Mouse (Mus musculus): ENCODE measurements at regions not wholly inside any gene's neighbourhood (a gene's known extent, or its start where the extent isn't known, plus 50 kb on each side); places are given as distances from the start of the nearest gene placed in this dataset.

- H3K4me1 ChIP-seq (ENCODE audit: control insufficient read depth in 1 of 2, insufficient read depth in 2 of 2): no peaks in the 10 kb centered on the region
- dilution Hi-C loops (cut with MboI; ENCODE audit: extremely low pct_ligation_motif_present, extremely low pct_unique_long_range_greater_than_20kb, low sequenced_read_pairs) (no loop called here), in situ Hi-C loops (cut with MboI; ENCODE audit: low pct_ligation_motif_present, low pct_unique_long_range_greater_than_20kb, low sequenced_read_pairs) (loop anchor here (25.0 kb wide), 1 partner anchor 342 kb away; no protein-coding TSS in a partner anchor)
- no peaks in the 10 kb centered on the region for H3K36me3 ChIP-seq (replicated peaks in 1 of 2; ENCODE audit: control insufficient read depth in 1 of 2, insufficient read depth in 1 of 2, low read length in 1 of 2)
- peak overlapping the region; percentile 76 for H3K4me2 ChIP-seq (ENCODE audit: insufficient read depth, low read depth, poor library complexity, severe bottlenecking)
- H3K27me3 ChIP-seq (replicated peaks): no peaks in the 10 kb centered on the region
- H3K9ac ChIP-seq (ENCODE audit: insufficient read depth, low read depth): no peak overlapping the region
- H3K9me3 ChIP-seq (replicated peaks; ENCODE audit: low read length): no peaks in the 10 kb centered on the region
- no peak overlapping the region for H3K27ac ChIP-seq (ENCODE audit: insufficient read depth, low read depth)
- peak overlapping the region in 1 of 3 experiments; percentile 21 for H3K4me3 ChIP-seq (replicated peaks in 1 of 3; ENCODE audit: low read depth in 2 of 3, low read length in 2 of 3, poor library complexity in 1 of 3)
- DNase-seq (ENCODE audit: extremely low read depth): no peak
- no peaks in the 10 kb centered on the region for H3K79me2 ChIP-seq (replicated peaks; ENCODE audit: control insufficient read depth, extremely low read depth, insufficient read depth, poor library complexity, severe bottlenecking)
- TF ChIP-seq ETS1 (conservative IDR thresholded peaks at IDR 0.05; ENCODE audit: low read depth, low read length) (no peak), E2F4 (IDR thresholded peaks at IDR 0.05; ENCODE audit: insufficient replicate concordance, low read depth, low read length) (no peak), JUND (conservative IDR thresholded peaks at IDR 0.05; ENCODE audit: low read depth, low read length) (no peak)
Measured at GRCm38 (mm10) chr5:77804113-77804512, 396.3 kb upstream of the Igfbp7 start.

DNA sequence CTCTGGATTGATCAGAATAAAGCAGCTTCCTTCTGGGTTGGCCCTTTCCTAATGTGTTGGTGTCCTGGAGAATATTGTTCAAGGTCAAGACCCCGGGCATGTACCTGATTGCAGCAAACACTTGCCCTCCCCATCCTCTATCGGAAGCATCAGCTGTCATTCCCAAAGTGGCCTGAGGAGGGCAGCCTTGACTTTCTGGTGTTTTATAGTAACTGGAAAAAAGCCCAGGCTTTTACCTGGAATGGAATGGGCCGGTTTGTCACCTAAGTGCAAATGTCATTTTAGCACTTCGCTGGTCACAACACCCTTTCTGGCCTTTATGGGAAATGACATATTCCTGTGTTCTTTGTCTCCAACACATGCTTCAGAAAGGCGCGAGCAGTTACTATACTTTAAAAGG lies 395.7 kb upstream of the Igfbp7 start:
- dilution Hi-C loops (cut with MboI; ENCODE audit: extremely low pct_ligation_motif_present, extremely low pct_unique_long_range_greater_than_20kb, low sequenced_read_pairs) (no loop called here), in situ Hi-C loops (cut with MboI; ENCODE audit: low pct_ligation_motif_present, low pct_unique_long_range_greater_than_20kb, low sequenced_read_pairs) (loop anchor here (25.0 kb wide), 1 partner anchor 341 kb away; no protein-coding TSS in a partner anchor)
- Histone ChIP-seq H3K4me3 (replicated peaks in 1 of 3; ENCODE audit: low read depth in 2 of 3, low read length in 2 of 3, poor library complexity in 1 of 3) (peak overlapping the region in 2 of 3 experiments; percentile 21), H3K36me3 (replicated peaks in 1 of 2; ENCODE audit: control insufficient read depth in 1 of 2, insufficient read depth in 1 of 2, low read length in 1 of 2) (no peaks in the 10 kb centered on the region), H3K9me3 (replicated peaks; ENCODE audit: low read length) (no peaks in the 10 kb centered on the region), H3K4me2 (ENCODE audit: insufficient read depth, low read depth, poor library complexity, severe bottlenecking) (peak overlapping the region; percentile 76), H3K9ac (ENCODE audit: insufficient read depth, low read depth) (peak overlapping the region; percentile 26; the same call in 1 of the 2 replicates), H3K27me3 (replicated peaks) (no peaks in the 10 kb centered on the region), H3K79me2 (replicated peaks; ENCODE audit: control insufficient read depth, extremely low read depth, insufficient read depth, poor library complexity, severe bottlenecking) (no peaks in the 10 kb centered on the region), H3K4me1 (ENCODE audit: control insufficient read depth in 1 of 2, insufficient read depth in 2 of 2) (no peaks in the 10 kb centered on the region), H3K27ac (ENCODE audit: insufficient read depth, low read depth) (no peak overlapping the region)
- DNase-seq (ENCODE audit: extremely low read depth): peak; percentile 48
- no peak for TF ChIP-seq MXI1 (IDR thresholded peaks at IDR 0.05; ENCODE audit: low read depth, low read length)
- peak; percentile 85 for TF ChIP-seq RAD21 (IDR thresholded peaks at IDR 0.05; ENCODE audit: low read depth, low read length)
- no peak for TF ChIP-seq USF2 (conservative IDR thresholded peaks at IDR 0.05; ENCODE audit: low read depth, low read length)
- TF ChIP-seq CTCF (conservative IDR thresholded peaks at IDR 0.05 in 1 of 2, IDR thresholded peaks at IDR 0.05 in 1 of 2; ENCODE audit: low read depth in 2 of 2, low read length in 2 of 2): peak; percentile 47 to 83
- TF ChIP-seq IRF4 (IDR thresholded peaks at IDR 0.05; ENCODE audit: low read depth, low read length): no peak
- peak; percentile 55; the same call in 1 of the 2 replicates for TF ChIP-seq SMC3 (IDR thresholded peaks at IDR 0.05; ENCODE audit: low read depth, low read length)
- no peak for TF ChIP-seq NRF1 (IDR thresholded peaks at IDR 0.05; ENCODE audit: low read depth, low read length)
- no peak for TF ChIP-seq SIN3A (IDR thresholded peaks at IDR 0.05; ENCODE audit: low read length)
- no peak for TF ChIP-seq ZC3H11A (IDR thresholded peaks at IDR 0.05; ENCODE audit: low read depth, low read length)
- TF ChIP-seq HCFC1 (IDR thresholded peaks at IDR 0.05; ENCODE audit: low read depth, low read length): no peak

DNA sequence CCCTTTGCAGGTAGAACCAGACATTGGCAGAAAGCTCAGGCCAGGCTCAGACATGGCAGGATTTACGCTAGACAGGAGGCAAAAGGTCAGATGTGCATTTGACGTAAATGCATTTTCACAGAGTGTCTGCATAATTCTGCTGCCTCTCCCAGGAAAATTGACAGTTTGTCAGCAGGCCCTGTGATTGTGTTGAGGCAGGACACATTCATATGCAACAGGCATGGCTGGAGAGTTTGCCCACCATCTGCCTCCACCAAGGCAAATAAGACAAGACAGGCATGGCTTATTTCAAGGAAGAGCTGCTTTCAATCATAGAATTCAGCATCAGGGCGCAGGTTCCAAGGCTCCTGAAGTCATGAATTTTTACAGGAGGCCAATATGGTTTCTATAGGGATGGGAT lies 389.1 kb upstream of the Igfbp7 start:
- Histone ChIP-seq H3K4me2 (ENCODE audit: insufficient read depth, low read depth, poor library complexity, severe bottlenecking) (no peak overlapping the region), H3K27me3 (replicated peaks) (peaks cover 2% of the 10 kb centered on the region), H3K27ac (ENCODE audit: insufficient read depth, low read depth) (no peak overlapping the region), H3K4me1 (ENCODE audit: control insufficient read depth in 1 of 2, insufficient read depth in 2 of 2) (no peaks in the 10 kb centered on the region), H3K9me3 (replicated peaks; ENCODE audit: low read length) (no peaks in the 10 kb centered on the region), H3K79me2 (replicated peaks; ENCODE audit: control insufficient read depth, extremely low read depth, insufficient read depth, poor library complexity, severe bottlenecking) (no peaks in the 10 kb centered on the region), H3K9ac (ENCODE audit: insufficient read depth, low read depth) (no peak overlapping the region), H3K4me3 (replicated peaks in 1 of 3; ENCODE audit: low read depth in 2 of 3, low read length in 2 of 3, poor library complexity in 1 of 3) (no peak overlapping the region), H3K36me3 (replicated peaks in 1 of 2; ENCODE audit: control insufficient read depth in 1 of 2, insufficient read depth in 1 of 2, low read length in 1 of 2) (no peaks in the 10 kb centered on the region)
- TF ChIP-seq HCFC1 (IDR thresholded peaks at IDR 0.05; ENCODE audit: low read depth, low read length) (no peak), TCF12 (IDR thresholded peaks at IDR 0.05; ENCODE audit: low read depth, low read length) (no peak), RCOR1 (conservative IDR thresholded peaks at IDR 0.05; ENCODE audit: low read depth, low read length) (no peak), JUN (IDR thresholded peaks at IDR 0.05; ENCODE audit: insufficient read depth, low read depth, low read length) (no peak), ZKSCAN1 (IDR thresholded peaks at IDR 0.05; ENCODE audit: borderline replicate concordance, low read depth, low read length) (no peak), MAFK (IDR thresholded peaks at IDR 0.05; ENCODE audit: insufficient replicate concordance, low read length) (no peak), NELFE (IDR thresholded peaks at IDR 0.05; ENCODE audit: low read depth, low read length) (no peak), NRF1 (IDR thresholded peaks at IDR 0.05; ENCODE audit: low read depth, low read length) (no peak)
- dilution Hi-C loops (cut with MboI; ENCODE audit: extremely low pct_ligation_motif_present, extremely low pct_unique_long_range_greater_than_20kb, low sequenced_read_pairs): no loop called here
- no peak for DNase-seq (ENCODE audit: extremely low read depth)
- in situ Hi-C loops (cut with MboI; ENCODE audit: low pct_ligation_motif_present, low pct_unique_long_range_greater_than_20kb, low sequenced_read_pairs): loop anchor here (25.0 kb wide), 1 partner anchor 435 kb away; no protein-coding TSS in a partner anchor
